Mouse (Mus musculus) frontal cortex, postnatal 25 days (tissue): ENCODE results near the gene Brsk1.
A peak's percentile ranks its signal among the peaks of the same experiment; 100 is the strongest.

Experiments used
- DNase-seq, 2 experiments: peaks; one replicate each; pipeline ENCODE4 v3.0.0; 2022; ENCODE audit warnings: low spot score in 2 of 2

Brsk1 gene

DNA sequence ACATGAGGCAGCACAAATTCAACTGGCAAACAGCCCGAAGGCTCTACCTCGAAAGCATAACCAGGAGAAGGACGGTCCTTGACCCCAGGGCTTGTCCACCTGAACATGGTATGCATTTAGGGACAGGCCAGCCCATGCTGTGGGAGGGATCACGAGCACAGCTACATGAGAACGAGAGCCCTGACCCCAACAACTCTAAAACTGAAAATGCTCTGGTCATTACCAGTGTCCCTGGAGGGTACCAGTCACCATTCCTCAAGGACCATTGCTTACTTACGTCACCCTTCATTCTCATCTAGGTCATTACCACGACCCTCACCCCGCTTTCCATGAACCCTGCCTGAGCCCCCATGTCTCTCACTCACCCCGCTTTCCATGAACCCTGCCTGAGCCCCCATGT, 21.2 kb upstream of the Brsk1 start:
- DNase-seq, result no peak

GRCm38 (mm10) chr7:4670655-4671255, 19.6 kb upstream of the Brsk1 start:
- DNase-seq, result no peak

- no peak for DNase-seq
Measured at GRCm38 (mm10) chr7:4671956-4672355, 18.4 kb upstream of the Brsk1 start.

DNA sequence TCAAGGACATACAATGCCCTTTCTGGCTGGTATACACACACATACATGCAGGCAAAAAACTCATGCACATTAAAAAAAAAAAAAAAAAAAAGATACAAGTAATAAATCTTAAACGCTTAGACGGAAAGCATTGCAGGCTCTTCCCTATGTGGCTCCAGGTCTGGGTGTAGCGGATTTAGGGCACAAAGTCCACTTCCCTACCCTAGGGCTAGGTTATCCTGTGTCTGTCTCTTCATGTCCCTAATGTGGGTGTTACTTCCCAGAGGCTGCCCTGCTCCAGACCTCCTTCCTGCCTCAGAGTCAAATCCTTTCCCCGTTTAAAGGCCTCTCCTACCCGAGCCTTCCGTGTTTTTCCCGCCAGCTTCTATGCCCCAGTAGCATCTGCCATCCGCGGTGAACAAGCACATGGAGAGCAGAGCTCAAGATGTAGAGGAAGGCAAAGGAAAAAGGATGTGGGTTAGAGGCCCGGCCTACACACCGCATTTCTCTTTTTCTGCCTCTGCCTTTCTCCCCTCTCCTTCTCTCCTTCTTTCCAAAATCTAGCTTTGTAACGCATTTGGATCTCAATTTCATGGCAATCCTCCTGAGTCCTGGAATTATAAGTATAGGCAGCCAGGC, 16.2 kb upstream of the Brsk1 start:
- no peak for DNase-seq

DNA sequence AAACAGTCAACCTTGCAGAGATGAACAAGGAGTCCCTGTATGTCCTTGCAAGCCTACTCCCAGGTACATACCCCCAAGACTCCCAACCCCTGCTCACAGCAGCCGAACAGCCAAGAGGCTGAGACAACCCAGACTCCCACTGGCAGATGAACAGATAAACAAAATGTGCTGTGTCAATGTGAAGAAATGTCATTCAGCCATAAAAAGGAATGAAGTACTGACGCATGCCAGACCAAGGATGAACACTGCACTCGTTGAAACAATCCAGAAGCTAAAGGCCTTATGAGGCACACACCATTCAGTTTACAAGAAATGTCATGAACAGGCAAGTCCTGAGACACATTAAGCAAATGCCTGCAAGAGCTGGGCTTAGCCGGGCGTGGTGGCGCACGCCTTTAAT, 15.2 kb upstream of the Brsk1 start:
- no peak for DNase-seq

- DNase-seq, result no peak
Measured at GRCm38 (mm10) chr7:4683307-4683706, 7.1 kb upstream of the Brsk1 start.

DNA sequence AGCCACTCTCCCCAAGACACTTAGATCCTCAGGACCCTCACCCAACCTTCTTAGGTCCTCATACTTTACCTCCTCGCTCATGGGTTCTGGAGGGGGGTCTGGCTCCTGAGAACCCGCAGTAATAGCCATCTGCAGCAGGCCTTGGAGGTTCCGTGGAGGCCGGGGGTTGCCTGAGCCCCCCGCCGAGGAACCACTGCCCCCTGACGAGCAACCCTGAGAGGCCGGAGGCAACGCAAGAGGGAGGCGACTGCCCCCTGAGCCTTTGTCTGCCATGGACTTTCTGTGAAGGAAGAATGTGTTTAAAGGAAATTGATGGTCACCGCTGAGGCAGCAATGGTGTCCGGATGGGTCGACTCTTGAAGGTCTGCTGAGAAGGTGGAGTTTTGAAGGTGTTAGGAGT, 6.2 kb upstream of the Brsk1 start:
- no peak for DNase-seq

DNA sequence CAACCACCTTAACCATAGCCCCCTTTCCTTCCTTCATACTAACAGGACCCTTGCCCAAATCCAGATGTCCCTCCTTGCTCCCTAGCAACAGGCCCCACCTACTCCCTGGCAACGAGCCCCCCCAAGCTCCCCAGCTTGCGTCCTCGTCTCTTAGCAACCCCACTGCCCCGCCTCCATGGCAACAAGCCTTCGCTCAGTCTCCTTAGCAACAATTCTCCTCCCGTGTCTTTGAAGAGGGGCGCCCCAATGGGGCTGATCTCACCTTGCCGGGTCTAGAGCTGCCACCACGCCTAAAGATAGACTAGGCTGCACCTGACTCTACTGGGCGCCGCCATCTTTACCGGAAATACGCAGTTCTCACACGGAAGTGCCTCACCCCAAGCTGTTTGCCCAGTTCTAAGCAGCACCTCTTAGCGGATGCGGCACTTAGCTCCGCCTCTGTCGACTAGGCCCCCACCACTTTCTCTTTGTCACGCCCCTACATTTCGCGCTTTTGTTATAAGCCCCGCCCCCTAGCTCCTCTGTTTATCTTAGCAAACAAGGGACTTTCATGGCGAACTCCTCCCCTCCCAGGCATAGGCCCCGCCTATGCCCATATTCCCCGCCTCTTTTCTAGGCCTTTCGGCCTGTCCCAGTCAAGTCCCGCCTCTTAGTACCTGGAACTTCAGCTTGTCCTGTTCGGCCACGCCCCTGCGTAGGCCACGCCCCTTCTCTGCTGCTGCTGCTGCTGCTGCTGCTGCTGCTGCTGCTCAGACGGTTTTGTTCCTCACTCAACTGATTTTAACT, 5.6 kb upstream of the Brsk1 start, which contains the start of gene Hspbp1:
Gene Hspbp1 (minus strand): TSS at position 437 of the 786 bp plus-strand sequence.
- DNase-seq, result peak; percentile 83 to 84

- DNase-seq, result no peak
Measured at GRCm38 (mm10) chr7:4690951-4691653, 698 bp downstream of the Brsk1 start.

DNA sequence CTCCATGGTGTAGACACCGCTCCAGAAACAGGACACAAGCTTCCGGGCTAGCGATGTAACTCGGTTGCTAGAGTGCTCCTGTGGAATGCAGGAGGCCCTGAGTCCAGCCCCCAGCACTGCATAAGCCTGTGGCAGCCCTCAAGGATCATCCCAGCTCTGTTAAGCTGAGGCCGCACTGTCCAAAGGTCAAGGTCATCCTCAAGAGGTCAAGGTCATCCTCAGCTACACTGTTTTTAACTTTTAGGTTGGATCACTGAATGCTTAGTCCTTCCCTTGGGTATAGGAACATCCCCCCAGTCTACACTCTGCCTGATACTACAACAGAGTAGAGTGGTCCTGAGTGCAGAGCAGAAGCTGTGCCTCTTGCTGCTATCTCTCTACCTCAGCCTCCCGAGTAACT, 2.6 kb downstream of the Brsk1 start:
- no peak for DNase-seq

GRCm38 (mm10) chr7:4702334-4702733, 11.9 kb downstream of the Brsk1 start:
- DNase-seq, result no peak

- no peak for DNase-seq
Measured at GRCm38 (mm10) chr7:4703195-4703594, 12.8 kb downstream of the Brsk1 start.

DNA sequence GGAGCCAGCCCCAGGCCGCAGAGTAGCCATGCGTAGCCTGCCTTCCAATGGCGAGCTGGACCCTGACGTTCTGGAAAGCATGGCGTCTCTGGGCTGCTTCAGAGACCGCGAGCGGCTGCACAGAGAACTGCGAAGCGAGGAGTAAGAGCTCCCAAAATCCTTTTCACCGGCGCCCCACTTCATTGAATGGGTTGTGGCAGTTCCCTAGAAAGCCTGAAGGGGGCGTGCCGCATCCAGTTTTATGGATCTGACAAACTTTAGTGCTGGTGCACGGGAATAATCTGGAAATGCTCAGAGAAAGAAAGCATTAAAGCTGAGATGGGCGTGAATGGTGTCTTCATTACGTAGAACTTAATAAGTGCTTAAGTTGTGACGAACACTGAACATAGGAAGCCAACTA, 14.7 kb downstream of the Brsk1 start:
- DNase-seq, result no peak

- no peak for DNase-seq
Measured at GRCm38 (mm10) chr7:4712594-4712993, 22.2 kb downstream of the Brsk1 start.

GRCm38 (mm10) chr7:4716955-4717354, 26.6 kb downstream of the Brsk1 start:
- DNase-seq, result no peak

- DNase-seq, result no peak
Measured at GRCm38 (mm10) chr7:4719276-4719675, 28.9 kb downstream of the Brsk1 start.

GRCm38 (mm10) chr7:4723508-4723907, 33.1 kb downstream of the Brsk1 start:
- no peak for DNase-seq

DNA sequence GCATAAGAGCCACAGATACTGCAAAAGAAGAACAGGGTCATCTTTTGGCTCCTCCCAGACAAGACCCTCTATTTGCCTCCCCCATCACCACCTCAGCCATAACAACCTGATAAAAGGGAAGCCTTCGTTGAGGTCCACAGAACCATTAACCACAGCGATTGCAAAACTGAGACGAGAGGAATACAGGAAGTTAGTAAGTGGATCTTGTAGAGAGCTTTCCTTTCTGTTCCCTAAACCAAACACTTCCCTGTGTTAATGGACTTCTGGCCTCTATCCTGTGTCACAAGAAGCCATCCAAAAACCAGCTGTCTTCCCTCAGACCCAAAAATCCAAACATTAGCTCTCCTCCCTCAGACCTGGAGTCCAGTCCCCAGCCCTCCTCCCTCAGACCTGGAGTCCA, 34.0 kb downstream of the Brsk1 start:
- DNase-seq, result no peak

- DNase-seq, result no peak
Measured at GRCm38 (mm10) chr7:4725169-4725568, 34.8 kb downstream of the Brsk1 start, which contains the start of gene Tmem150b. Tmem150b (minus strand) TSS chr7:4725249.

- no peak for DNase-seq
Measured at GRCm38 (mm10) chr7:4731090-4731489, 40.7 kb downstream of the Brsk1 start.

DNA sequence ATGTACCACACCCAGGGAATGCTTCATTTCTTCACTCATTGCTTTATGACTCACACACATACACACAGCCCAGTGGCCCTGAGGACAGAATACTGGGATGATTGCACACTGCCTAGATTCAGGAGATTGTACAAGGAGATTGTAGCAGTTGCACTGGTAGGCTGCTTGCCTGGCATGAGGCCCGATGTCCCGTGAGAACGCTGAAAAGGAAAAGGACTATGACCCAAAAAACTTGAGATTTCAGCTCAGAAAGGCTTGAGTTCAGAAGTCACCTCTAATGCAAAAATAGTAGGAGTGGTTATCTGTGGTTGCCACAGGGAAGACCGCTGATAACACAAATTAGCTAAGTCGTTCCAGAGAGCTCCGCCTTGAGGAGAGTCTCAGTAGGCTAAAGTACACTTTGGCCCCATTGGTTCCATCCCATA, 42.6 kb downstream of the Brsk1 start:
- no peak for DNase-seq

DNA sequence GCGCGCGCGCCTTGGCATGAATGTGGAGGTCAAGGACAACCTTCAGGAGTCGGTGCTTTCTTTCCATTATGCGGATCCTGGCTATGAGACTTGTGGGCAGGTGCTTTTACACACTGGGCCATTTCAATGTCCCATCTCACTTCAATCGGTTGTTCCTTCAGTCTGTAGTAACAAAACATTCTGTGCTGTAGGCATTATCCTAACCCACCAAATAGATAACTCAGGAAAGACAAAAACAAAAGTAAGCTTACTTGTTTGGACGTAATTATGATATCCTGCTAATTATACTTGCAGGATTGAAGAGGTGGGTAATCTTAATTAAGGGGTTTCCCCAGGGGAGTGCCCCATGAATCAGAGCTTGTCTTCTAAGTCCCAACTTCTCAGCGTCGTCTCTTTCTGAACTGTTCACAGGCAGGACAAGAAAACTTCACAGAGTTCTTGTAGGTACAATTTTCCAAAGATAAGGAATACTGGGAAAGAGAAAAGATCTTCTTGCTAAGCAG, 48.7 kb downstream of the Brsk1 start:
- DNase-seq, result no peak
